Mouse (Mus musculus) megakaryocyte, embryonic 14.5 days (primary cell): ENCODE results near the gene Foxj2.

Source experiments
- FLI1 ChIP-seq: IDR thresholded peaks from 2 replicates; pipeline ENCODE4 v1.6.1; 2012; ENCODE audit warnings: low read length, inconsistent platforms, mixed read lengths
- GATA1 ChIP-seq: IDR thresholded peaks from 3 replicates; pipeline ENCODE4 v1.6.1; 2012; ENCODE audit warnings: mixed read lengths, low read length, inconsistent platforms, borderline replicate concordance

DNA sequence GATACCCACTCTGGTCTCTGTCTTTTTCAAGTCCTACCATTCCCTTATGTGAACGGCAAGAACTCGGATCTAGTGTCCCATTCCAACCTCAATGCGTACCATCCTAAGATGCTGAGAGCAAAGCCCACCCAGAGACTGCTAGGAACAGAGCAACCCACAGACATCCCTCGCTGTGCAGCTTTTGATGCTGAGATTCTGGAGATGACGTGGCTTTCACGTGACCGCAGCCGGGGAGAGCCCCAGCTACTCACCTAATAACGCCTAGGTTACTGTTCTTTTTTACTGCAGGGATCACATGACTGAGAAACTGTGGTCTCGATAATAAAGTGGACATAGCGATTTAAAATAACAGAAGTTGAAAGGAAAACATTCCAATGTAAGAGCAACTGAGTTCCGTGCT is 34.8 kb downstream of the Foxj2 start:
- TF ChIP-seq FLI1 = no peak
- TF ChIP-seq GATA1 = no peak
